Mouse (Mus musculus): Measurements from ENCODE around the gene A030014E15Rik.

DNA sequence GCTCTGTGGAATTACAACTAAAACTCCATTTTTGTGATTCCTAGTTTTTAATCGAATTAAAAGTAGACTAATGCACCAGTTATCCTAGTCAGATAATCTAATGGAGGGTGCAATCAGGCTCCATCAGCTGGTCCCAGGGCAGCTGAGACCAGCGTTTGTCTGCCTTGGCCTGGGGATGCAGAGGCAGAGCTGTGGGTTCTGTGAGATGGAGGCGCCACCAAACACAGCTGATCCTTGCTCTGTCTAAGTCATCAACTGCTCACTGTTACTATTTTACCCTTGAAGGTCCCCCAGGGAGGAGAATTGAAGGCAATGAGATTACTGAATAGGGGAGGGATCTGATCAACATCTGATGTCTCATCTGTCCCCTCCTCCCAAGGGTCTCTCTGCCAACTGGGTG, 41.7 kb downstream of the A030014E15Rik start:
- TF ChIP-seq POLR2A (IDR thresholded peaks at IDR 0.05; ENCODE audit: borderline replicate concordance, control insufficient read depth, low read depth, low read length) = no peak
- no peak for TF ChIP-seq CTCF (IDR thresholded peaks at IDR 0.05; ENCODE audit: control insufficient read depth, insufficient read depth, low read length)

All from bone marrow, adult 2 months (tissue).